Mouse (Mus musculus) megakaryocyte-erythroid progenitor cell, adult 5-6 weeks (primary cell): Measurements from ENCODE around the gene Nf1. TPM values are rescaled to one million over a fixed set of nuclear protein-coding genes. Genes with fewer than 3 reads are reported as not detected.

ENCODE experiments used
- ATAC-seq: replicated peaks from 2 replicates; pipeline ENCODE4 v1.8.0; 2016; ENCODE audit warnings: mild to moderate bottlenecking, inconsistent platforms; ENCODE audit not compliant: severe bottlenecking, poor library complexity, low FRiP score, low TSS enrichment
- total RNA-seq, 2 experiments: library from RNA; stranded (forward) in 1 of 2; stranded (reverse) in 1 of 2; fragments of 200-1000, 215-1000 nt in 1 of 2; fragments of >200 nt in 1 of 2; fragmentation: Nextera tagmentation in 1 of 2; gene quantifications; 2 replicates each; pipeline ENCODE4 v1.2.3; 2014 to 2017

Nf1 gene
- total RNA-seq, 2 experiments from 2014 or later, result 10.6 to 23.3 TPM

DNA sequence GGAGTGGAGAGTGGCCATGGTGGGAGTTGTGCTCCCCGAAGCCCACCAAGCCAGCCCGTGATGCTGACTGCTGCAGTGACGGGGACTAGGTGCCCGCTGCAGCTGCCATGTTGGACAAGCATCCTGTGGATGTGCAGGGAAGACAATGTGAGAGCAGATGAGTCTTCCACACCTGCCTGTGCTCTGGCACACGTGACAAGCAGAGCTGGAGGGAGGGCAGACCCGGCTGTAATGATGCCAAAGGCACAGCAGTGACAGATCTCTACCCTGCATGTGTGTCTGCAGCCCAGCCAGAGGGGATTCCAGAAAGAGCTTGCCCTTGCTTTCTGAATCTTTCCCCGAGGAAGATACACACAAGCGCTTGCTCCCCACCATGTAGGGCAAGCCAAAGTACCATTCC lies 278.5 kb downstream of the Nf1 start:
- no peak for ATAC-seq

GRCm38 (mm10) chr11:79623029-79623428 lies 283.5 kb downstream of the Nf1 start:
- peak; percentile 89 for ATAC-seq

GRCm38 (mm10) chr11:79624801-79625302 lies 285.4 kb downstream of the Nf1 start:
- ATAC-seq, result peak; percentile 53

DNA sequence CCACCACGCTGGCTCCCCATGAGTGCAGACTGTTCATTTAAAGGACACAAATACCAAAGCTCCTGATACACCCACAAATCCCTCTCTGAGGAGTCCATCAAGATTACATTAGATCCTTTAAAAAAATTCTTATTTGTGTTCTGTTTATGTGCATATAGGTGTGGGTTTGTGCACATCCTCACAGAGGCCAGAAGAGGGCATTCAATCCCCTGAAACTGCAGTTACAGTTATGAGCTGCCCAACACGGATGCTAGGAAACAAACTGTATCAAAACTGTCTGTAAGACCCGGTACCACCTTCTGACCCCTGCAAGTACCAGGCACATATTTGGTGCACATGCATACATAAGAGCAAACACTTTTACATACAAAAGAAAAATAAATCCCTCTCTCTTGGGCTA lies 289.2 kb downstream of the Nf1 start:
- ATAC-seq, result no peak

GRCm38 (mm10) chr11:79629752-79630374 lies 290.4 kb downstream of the Nf1 start:
- no peak for ATAC-seq

- ATAC-seq, result no peak
Observed at GRCm38 (mm10) chr11:79630521-79630920, 291.0 kb downstream of the Nf1 start.

Other genes starting within 250 kb of the Nf1 start
- gene Ksr1, start 193.3 kb upstream of the Nf1 start, total RNA-seq (2014; fragmentation: Nextera tagmentation), result 5.4 and 11.9 TPM in 2 replicates
- gene Ksr1, start 193.3 kb upstream of the Nf1 start, total RNA-seq (2017), result 10.6 and 13.6 TPM in 2 replicates
- gene Wsb1, start 85.0 kb upstream of the Nf1 start, total RNA-seq (2014; fragmentation: Nextera tagmentation), result 45.0 and 45.9 TPM in 2 replicates
- 45.1 and 57.4 TPM in 2 replicates for gene Wsb1, start 85.0 kb upstream of the Nf1 start, total RNA-seq (2017)
- not detected in 2 replicates for gene Gm9964, start 42.8 kb upstream of the Nf1 start, total RNA-seq (2014; fragmentation: Nextera tagmentation)
- gene Gm9964, start 42.8 kb upstream of the Nf1 start, total RNA-seq (2017), result not detected in 2 replicates
- 0.20 TPM in 1 of 2 replicates, not detected in the other for gene Omg, start 164.4 kb downstream of the Nf1 start, total RNA-seq (2014; fragmentation: Nextera tagmentation)
- 0.69 TPM in 1 of 2 replicates, not detected in the other for gene Omg, start 164.4 kb downstream of the Nf1 start, total RNA-seq (2017)
- gene Evi2b, start 184.1 kb downstream of the Nf1 start, total RNA-seq (2014; fragmentation: Nextera tagmentation), result 94.9 and 96.8 TPM in 2 replicates
- gene Evi2b, start 184.1 kb downstream of the Nf1 start, total RNA-seq (2017), result 32.1 and 38.5 TPM in 2 replicates
- 3.5 and 14.8 TPM in 2 replicates for gene Evi2, start 190.9 kb downstream of the Nf1 start, total RNA-seq (2014; fragmentation: Nextera tagmentation)
- gene Evi2, start 190.9 kb downstream of the Nf1 start, total RNA-seq (2017), result 1.7 and 3.5 TPM in 2 replicates
- 6.2 and 12.1 TPM in 2 replicates for gene Evi2a, start 190.9 kb downstream of the Nf1 start, total RNA-seq (2014; fragmentation: Nextera tagmentation)
- 3.1 and 10.1 TPM in 2 replicates for gene Evi2a, start 190.9 kb downstream of the Nf1 start, total RNA-seq (2017)